Mouse (Mus musculus) liver, embryonic 13.5 days (tissue): Measurements from ENCODE around the gene Acad10. TPM values are rescaled to one million over a fixed set of nuclear protein-coding genes. Genes with fewer than 3 reads are reported as not detected.
"Not testable (repeated sequence)": the region's sequence is repeated elsewhere in the genome, so short reads cannot be mapped to it uniquely, and the experiment has no call there.

Source experiments
- ATAC-seq: fragments of 200-750 bp; cut with Nextera tagmentation; 2 replicates; pipeline ENCODE4 v1.8.0; 2017; ENCODE audit warnings: low read depth, mild to moderate bottlenecking, moderate number of reproducible peaks, moderate library complexity
- DNase-seq: peaks from one replicate; pipeline ENCODE4 v3.0.0; 2022
- H3K27ac ChIP-seq: fragments of 300-500 bp; sonication (generic); 2 replicates; pipeline ENCODE4 v1.5.1; 2015; ENCODE audit warnings: moderate library complexity, mild to moderate bottlenecking, inconsistent platforms
- H3K27me3 ChIP-seq: fragments of 300-500 bp; sonication (generic); 2 replicates; pipeline ENCODE4 v1.6.1; 2015; ENCODE audit warnings: mild to moderate bottlenecking, inconsistent platforms
- H3K36me3 ChIP-seq: fragments of 300-500 bp; sonication (generic); 2 replicates; pipeline ENCODE4 v1.6.1; 2015; ENCODE audit warnings: mild to moderate bottlenecking, inconsistent platforms
- H3K4me1 ChIP-seq: fragments of 300-500 bp; sonication (generic); replicated peaks from 2 replicates; pipeline ENCODE4 v1.6.1; 2015; ENCODE audit warnings: inconsistent platforms
- H3K4me2 ChIP-seq: fragments of 300-500 bp; sonication (generic); 2 replicates; pipeline ENCODE4 v1.6.1; 2015; ENCODE audit warnings: inconsistent platforms, mild to moderate bottlenecking, moderate library complexity
- H3K4me3 ChIP-seq: fragments of 300-500 bp; sonication (generic); replicated peaks from 2 replicates; pipeline ENCODE4 v1.5.1; 2015; ENCODE audit warnings: mild to moderate bottlenecking, inconsistent platforms
- H3K9ac ChIP-seq: fragments of 300-500 bp; sonication (generic); 2 replicates; pipeline ENCODE4 v1.6.1; 2015; ENCODE audit warnings: mild to moderate bottlenecking, inconsistent platforms
- H3K9me3 ChIP-seq: fragments of 300-500 bp; sonication (generic); replicated peaks from 2 replicates; pipeline ENCODE4 v1.6.1; 2016; ENCODE audit warnings: inconsistent platforms
- WGBS: fragments of 180-500 bp; shearing (Covaris S2); methylation state at CpG from one replicate; pipeline ENCODE4 v1.1.7; 2015; ENCODE audit not compliant: insufficient replicate concordance; 5-methylcytosine and 5-hydroxymethylcytosine counted together
- polyA plus RNA-seq: library from polyadenylated mRNA; unstranded; fragments of >200 nt; fragmentation: Nextera tagmentation; extraction: Ambion mirVana; gene quantifications from 2 replicates; pipeline ENCODE4 v1.2.1, GENCODE M21; 2015

Gene Acad10
- polyA plus RNA-seq, 1 experiment from 2014 or later, result 2.0 TPM

GRCm38 (mm10) chr5:121618592-121619513, 41.5 kb downstream of the Acad10 start, which contains the start of gene Acad12:
Gene Acad12 (minus strand): TSS chr5:121618938.
- Histone ChIP-seq H3K4me1 (peaks cover 17% of the 10 kb centered on the region), H3K27me3 (no peaks in the 10 kb centered on the region), H3K9ac (peak within 1 kb of the TSS; percentile 85), H3K9me3 (no peaks in the 10 kb centered on the region), H3K4me3 (peak within 1 kb of the TSS; percentile 79), H3K4me2 (peak within 1 kb of the TSS; percentile 85), H3K36me3 (no peaks in the 10 kb centered on the region), H3K27ac (peak within 1 kb of the TSS; percentile 71)
- peak; percentile 83 for ATAC-seq
- WGBS, result under 1% methylated on average over 56 of the region's 58 CpGs
- DNase-seq, result peak; percentile 77

DNA sequence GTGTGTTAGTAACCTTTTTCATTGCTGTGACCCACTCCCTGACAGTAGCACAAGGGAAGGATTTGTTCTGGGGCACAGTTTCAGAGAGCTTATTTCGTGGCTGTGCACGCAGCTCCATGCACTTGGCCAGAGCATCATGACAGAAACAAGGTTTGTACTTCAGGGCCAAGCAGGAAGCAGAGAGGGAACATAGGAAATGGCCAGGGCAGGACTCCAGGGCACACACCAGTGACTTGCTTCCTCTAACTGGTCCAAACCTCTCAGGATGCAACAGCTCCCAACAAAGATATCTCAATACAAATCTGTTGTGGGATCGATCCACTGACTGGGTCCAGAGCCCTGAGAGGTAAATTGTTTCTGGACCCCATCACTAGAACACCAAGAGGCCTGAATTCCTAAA, 45.4 kb downstream of the Acad10 start:
- H3K4me1 ChIP-seq, result peaks cover 15% of the 10 kb centered on the region
- not testable (repeated sequence) for H3K4me3 ChIP-seq, H3K9me3 ChIP-seq, H3K27ac ChIP-seq, ATAC-seq, H3K4me2 ChIP-seq, DNase-seq, H3K36me3 ChIP-seq, H3K9ac ChIP-seq, H3K27me3 ChIP-seq
- WGBS, result 60% methylated on average over 3 of the region's 3 CpGs

GRCm38 (mm10) chr5:121612036-121612435, 48.3 kb downstream of the Acad10 start:
- DNase-seq (no peak), ATAC-seq (no peak)
- Histone ChIP-seq H3K4me2 (no peak overlapping the region), H3K9me3 (no peaks in the 10 kb centered on the region), H3K27me3 (no peaks in the 10 kb centered on the region), H3K4me1 (0 out of 2 replicates have a peak, but pooled peaks cover 4% of the 10 kb centered on the region), H3K36me3 (no peaks in the 10 kb centered on the region), H3K4me3 (no peak overlapping the region), H3K27ac (no peak overlapping the region), H3K9ac (no peak overlapping the region)
- WGBS, result 68% methylated on average over 6 of the region's 6 CpGs

GRCm38 (mm10) chr5:121609556-121610135, 50.7 kb downstream of the Acad10 start:
- H3K4me1 ChIP-seq, DNase-seq, H3K9ac ChIP-seq, H3K36me3 ChIP-seq, H3K9me3 ChIP-seq, ATAC-seq, H3K27me3 ChIP-seq, H3K4me2 ChIP-seq, H3K4me3 ChIP-seq, H3K27ac ChIP-seq: not testable (repeated sequence)
- 53% methylated on average over 8 of the region's 8 CpGs for WGBS

GRCm38 (mm10) chr5:121606151-121606550, 54.2 kb downstream of the Acad10 start:
- Histone ChIP-seq H3K9ac (no peak overlapping the region), H3K4me2 (no peak overlapping the region), H3K4me1 (peaks cover 6% of the 10 kb centered on the region), H3K9me3 (no peaks in the 10 kb centered on the region), H3K36me3 (no peaks in the 10 kb centered on the region), H3K27me3 (no peaks in the 10 kb centered on the region), H3K27ac (no peak overlapping the region), H3K4me3 (no peak overlapping the region)
- DNase-seq (peak; percentile 66), ATAC-seq (no peak)
- 0% methylated on average over 2 of the region's 2 CpGs for WGBS

- WGBS, result 52% methylated on average over 1 of the region's 1 CpGs
- not testable (repeated sequence) for H3K9me3 ChIP-seq, DNase-seq, H3K9ac ChIP-seq, H3K4me1 ChIP-seq, H3K4me3 ChIP-seq, ATAC-seq, H3K4me2 ChIP-seq, H3K36me3 ChIP-seq, H3K27ac ChIP-seq, H3K27me3 ChIP-seq
Measured at GRCm38 (mm10) chr5:121603815-121604214, 56.5 kb downstream of the Acad10 start.

DNA sequence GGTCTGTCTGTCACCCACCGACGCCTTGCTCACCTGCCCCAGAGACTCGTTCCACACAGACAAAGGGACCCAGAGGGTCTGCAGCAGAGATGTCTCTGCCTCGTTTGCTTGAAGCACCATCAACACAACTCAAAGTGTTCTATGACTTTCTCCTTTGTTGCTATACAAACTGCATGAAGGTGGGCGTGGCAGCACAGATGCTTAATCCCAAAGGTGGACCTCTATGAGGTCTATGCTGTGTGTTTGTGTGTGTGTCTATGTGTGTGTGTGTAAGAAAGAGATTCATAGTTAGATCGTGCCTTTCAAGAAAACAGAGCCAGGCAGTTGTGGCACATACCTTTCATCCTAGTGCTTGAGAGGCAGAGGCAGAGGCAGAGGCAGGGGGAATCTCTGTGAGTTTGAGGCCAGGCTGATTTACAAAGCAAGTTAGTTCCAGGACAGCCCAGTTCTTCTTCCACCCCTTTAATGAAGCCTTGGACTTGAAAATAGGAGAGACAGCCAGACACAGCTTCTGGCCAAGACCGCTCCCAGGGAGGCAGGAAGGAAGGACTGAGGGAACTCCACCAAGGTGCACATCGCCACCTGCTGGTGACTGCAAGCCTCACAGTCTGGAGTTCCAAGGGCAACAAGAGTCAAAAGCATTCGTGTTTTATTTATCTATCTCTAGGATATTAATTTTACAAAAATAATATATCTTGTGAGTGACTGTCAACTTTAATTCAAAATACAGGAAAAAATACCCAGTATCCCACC, 58.6 kb downstream of the Acad10 start:
- Histone ChIP-seq H3K27ac (no peak overlapping the region), H3K4me2 (no peak overlapping the region), H3K4me1 (peaks cover 17% of the 10 kb centered on the region), H3K36me3 (no peaks in the 10 kb centered on the region), H3K4me3 (no peak overlapping the region), H3K27me3 (no peaks in the 10 kb centered on the region), H3K9me3 (no peaks in the 10 kb centered on the region), H3K9ac (no peak overlapping the region)
- WGBS, result 32% methylated on average over 9 of the region's 9 CpGs
- ATAC-seq (no peak), DNase-seq (peak; percentile 74)

DNA sequence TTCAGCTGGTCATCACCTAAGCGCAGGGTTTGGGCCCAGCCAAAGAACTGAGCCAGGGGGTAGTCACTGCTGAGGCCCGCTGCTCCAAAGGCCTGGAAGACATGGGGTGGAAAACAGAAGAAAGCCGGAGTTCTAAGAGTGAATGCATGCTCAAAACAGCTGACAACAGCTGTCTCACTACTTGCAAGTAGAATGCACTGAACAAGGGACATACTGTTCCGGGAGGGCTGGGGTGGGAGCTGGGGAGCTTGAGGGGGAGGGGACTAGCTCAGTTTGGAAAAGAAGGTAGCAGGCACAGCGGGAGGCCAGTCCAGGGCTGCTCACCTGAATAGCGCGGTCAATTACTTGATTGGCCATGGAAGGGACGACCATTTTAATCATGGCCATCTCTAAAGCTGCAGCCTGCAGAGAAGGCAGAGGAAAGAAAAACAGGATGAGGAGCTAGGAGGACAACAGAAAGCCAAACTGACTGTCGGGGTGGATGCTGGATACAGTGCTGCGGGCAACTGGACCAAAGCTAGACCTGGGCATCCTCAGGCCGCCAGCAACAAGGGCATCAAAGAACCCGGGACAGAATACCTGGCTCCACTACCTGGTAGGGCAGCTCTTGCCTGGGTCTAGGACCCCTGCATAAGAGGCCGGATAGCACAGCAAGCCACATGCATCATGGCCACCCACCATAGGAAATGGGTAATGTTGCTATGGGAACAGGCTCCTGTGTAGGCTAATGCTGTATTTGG, 61.3 kb downstream of the Acad10 start:
- H3K36me3 ChIP-seq, result no peaks in the 10 kb centered on the region
- no peak overlapping the region for H3K4me3 ChIP-seq
- no peak overlapping the region for H3K27ac ChIP-seq
- no peaks in the 10 kb centered on the region for H3K9me3 ChIP-seq
- no peak overlapping the region for H3K4me2 ChIP-seq
- WGBS, result 69% methylated on average over 13 of the region's 13 CpGs
- H3K4me1 ChIP-seq, result peaks cover 43% of the 10 kb centered on the region
- H3K27me3 ChIP-seq, result no peaks in the 10 kb centered on the region
- no peak for DNase-seq
- ATAC-seq, result no peak
- H3K9ac ChIP-seq, result no peak overlapping the region

- Histone ChIP-seq H3K36me3 (no peaks in the 10 kb centered on the region), H3K27me3 (no peaks in the 10 kb centered on the region), H3K27ac (no peak overlapping the region), H3K4me2 (no peak overlapping the region), H3K4me3 (no peak overlapping the region), H3K9ac (no peak overlapping the region), H3K9me3 (no peaks in the 10 kb centered on the region), H3K4me1 (peaks cover 50% of the 10 kb centered on the region)
- DNase-seq (no peak), ATAC-seq (no peak)
- 59% methylated on average over 7 of the region's 7 CpGs for WGBS
Measured at GRCm38 (mm10) chr5:121597991-121598537, 62.2 kb downstream of the Acad10 start.

- ATAC-seq, result no peak
- WGBS, result 31% methylated on average over 4 of the region's 4 CpGs
- H3K4me3 ChIP-seq, result no peak overlapping the region
- no peaks in the 10 kb centered on the region for H3K9me3 ChIP-seq
- H3K4me2 ChIP-seq, result no peak overlapping the region
- no peak overlapping the region for H3K9ac ChIP-seq
- no peak overlapping the region for H3K27ac ChIP-seq
- H3K4me1 ChIP-seq, result peaks cover 57% of the 10 kb centered on the region
- H3K27me3 ChIP-seq, result no peaks in the 10 kb centered on the region
- no peaks in the 10 kb centered on the region for H3K36me3 ChIP-seq
- no peak for DNase-seq
Measured at GRCm38 (mm10) chr5:121597332-121597731, 63.0 kb downstream of the Acad10 start.
